Mouse (Mus musculus): ENCODE measurements around the gene Anxa6. TPM values are rescaled to one million over a fixed set of nuclear protein-coding genes. Genes with fewer than 3 reads are reported as not detected.

The Anxa6 gene
- total RNA-seq, 4 experiments from 2014 or later = 85.6 to 95.3 (median 89.4) TPM

DNA sequence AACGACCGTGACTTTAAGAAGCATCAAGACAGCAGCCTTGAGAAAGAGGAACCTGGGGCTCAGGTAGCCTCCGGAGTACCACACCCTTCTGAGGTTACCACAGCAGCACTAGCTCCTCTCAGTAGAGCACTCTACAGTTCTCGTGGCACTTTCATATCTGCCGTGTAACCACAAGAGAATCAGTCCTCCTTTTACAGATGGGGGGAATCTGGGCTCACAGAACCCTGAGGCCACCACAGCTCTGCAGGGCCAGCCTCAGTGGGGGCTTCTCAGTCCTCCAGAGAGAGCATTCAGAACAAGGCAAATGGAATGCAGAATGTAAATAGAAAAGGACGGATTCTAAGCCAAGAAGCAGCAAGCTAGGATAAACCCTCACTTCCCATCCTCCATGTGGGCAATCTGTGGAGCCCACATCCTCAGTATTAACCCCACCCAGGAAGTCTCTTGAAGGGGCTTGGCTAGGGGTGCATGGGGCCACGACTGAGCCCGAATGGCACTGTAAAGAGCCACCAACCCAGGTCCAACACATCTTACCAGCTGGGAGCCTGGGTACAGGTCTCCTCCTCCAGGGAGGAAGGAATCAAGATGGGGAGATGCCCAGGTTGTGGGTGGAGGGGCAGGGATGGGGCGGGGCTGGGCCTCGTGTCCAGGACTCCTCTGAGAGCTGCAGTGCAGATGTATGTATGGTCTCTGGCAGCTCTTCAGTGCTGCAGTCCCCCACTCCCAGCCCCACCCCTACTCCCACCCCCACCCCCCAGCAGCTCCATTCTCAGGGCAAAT, 1.8 kb downstream of the Anxa6 start:
- DNase-seq (ENCODE audit: low spot score in 2 of 2) = no peak

DNA sequence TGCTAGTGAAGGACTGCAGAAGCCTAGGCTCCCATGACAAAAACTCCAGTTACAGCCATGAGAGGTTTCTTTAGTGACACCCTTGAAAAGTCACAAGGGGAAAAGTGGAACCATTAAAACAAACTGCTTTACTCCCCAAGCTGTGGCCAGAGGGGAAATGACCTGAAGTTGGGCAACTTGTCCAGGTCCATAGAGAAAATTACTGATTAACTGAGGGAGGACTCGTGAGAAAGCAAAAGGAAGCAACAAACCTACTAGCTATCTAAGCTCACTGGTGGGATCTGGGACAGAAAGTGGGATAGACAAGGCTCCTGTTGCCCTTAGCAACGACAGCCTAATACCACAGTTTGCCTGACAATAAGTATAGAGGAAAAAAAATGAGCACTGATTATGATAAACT, 4.7 kb downstream of the Anxa6 start:
- no peak for DNase-seq (ENCODE audit: low spot score in 2 of 2)

DNA sequence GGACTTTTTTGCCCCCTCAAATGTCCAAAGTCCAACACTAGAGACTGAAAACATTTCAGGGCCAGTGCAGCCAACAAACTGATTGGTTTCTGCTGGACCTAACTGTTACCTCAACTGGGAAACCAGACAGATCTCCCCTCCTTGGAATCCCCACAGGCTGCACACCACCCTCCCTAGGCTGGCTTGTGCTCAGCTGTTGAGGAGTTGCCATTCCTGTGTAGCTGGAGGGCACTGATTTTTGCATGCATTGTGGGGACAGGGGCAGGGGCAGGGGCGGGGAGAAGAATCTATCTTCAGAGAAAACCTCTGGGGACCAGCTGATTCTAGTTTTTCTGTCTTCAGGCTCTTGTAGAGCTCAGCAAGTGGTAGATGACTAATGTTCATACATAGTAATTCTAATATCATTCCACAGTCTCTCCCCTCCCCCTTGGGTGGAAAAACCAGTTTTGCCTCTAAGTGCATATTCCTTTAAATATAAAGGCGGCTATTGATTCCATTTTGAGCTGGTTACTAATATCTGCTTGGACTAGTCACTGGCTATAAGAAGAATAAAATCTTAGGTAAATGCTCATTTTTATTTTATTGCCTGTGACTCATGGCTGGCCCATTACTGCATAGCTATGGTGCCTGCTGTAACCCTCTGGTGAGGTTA, 5.9 kb downstream of the Anxa6 start:
- DNase-seq (ENCODE audit: low spot score in 2 of 2) = no peak

DNA sequence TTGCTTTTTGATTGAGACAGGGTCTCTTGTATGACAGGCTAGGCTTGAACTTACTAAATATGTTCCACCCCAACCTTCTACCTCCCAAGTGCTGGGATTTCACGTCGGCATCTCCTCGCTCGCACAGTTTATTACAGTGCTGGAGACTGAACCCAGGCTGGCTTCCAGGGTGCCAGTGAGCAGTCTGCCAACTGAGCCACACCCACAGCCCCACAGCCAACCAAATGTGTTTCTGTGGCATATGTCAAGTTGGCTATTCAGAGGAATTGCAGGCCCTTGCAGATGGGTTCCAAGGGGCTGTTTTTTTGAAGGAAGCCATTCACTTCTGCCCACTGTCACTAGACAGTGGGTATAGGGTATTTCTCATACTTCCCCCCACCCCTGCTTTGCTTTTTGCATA, 7.3 kb downstream of the Anxa6 start:
- DNase-seq (ENCODE audit: low spot score in 2 of 2) = peak in 1 of 2 experiments; percentile 45

DNA sequence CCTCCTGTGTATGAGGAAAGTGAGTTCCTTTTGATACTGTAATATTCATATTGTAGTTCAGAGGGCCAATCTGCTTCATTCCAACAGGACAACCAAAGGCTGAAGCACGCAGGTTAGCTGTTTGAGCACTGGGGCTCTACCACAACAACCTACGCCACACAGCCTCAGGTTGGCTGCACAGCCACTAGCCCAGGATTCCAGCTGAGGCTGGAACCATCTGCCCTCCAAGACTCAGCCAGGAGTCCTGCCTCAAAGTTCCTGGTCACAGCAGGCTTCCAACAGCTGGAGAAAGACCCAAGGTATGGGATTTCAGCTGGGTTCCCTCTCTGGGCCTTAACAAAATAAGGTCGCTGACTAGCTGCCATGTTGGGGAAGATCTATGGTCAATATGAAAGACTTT, 9.7 kb downstream of the Anxa6 start:
- DNase-seq (ENCODE audit: low spot score in 2 of 2) = no peak

DNA sequence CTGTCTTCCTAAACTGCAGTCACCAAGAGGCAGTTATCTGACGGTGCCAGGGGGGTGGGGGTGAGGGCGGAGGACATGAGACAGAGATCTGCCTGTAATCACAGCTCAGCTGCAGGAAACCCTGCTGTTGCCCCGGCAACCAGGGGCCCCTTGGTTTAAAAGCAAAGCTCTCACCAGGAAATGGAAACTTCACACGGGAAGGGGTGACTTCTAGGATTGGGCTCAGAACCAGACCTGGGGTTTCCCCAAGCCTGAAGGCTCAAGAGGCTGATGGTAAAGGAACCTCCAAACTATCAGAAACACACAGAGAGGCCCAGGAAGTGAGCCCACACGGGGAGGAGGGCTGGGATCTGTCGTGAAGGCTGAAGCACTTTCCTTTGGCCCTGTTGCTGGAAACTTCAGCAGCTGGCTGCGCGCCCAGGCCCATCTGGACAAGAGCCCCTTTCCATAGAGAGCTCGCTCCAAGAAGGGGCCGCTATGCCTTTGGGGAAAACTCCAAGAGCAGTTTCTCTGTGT, 10.1 kb downstream of the Anxa6 start:
- DNase-seq (ENCODE audit: low spot score in 2 of 2) = peak; percentile 67 to 69

DNA sequence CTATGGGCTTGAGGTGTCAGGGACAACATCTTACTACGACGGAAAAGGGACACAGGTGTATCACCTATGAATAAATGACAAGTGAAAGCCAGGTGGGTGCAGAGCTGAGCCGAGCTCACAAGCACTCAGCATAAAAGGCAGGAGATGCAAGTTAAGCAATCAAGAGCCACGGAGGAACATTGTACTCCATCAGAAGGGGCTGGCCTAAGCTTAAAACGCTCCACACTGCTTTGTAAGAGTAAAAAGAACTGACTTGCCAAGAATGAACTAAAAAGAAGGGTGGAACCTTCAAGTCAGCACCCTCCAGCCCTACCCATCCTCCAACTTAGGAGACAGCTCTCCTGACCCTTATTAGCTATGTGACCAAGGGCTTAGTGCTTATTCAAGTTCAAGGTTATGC, 10.7 kb downstream of the Anxa6 start:
- no peak for DNase-seq (ENCODE audit: low spot score in 2 of 2)

DNA sequence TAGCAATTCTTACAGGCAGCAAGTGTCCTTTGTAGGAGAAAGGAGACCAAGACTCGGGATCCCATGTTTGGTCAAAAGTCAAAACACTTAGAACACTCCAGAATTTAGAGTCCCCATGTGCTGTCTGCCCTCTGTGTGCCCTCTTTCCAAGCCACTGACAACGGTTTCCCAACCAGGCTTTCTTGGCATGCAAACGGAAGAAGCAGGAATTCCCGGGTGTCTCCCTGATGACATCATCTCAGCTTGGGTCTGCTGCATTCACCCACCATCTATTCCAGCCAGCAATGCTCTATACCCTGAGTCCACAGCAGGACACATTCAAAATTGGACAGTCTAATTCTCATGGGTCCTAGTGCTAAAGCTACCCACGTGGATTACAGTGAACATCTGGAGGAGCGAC, 11.4 kb downstream of the Anxa6 start:
- no peak for DNase-seq (ENCODE audit: low spot score in 2 of 2)

DNA sequence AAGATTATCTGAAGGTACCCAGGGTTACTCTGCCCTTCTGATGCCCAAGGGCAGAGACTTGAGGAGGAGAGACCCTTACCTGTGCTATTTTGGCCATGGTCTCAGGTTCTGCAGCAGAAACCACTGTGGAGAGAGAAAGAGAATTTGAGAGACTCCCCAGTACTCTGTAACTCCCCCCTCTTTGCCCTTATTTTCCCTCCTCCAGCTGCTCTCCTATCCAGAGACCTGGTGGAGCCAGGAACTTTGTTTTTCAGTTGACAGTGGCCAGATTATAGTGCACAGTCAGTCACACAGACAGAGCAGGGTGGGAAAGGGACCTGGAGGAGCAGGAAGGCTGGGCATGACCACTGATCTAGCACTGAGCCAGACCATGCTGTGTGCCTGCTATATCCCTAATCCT, 11.8 kb downstream of the Anxa6 start:
- DNase-seq (ENCODE audit: low spot score in 2 of 2) = no peak

DNA sequence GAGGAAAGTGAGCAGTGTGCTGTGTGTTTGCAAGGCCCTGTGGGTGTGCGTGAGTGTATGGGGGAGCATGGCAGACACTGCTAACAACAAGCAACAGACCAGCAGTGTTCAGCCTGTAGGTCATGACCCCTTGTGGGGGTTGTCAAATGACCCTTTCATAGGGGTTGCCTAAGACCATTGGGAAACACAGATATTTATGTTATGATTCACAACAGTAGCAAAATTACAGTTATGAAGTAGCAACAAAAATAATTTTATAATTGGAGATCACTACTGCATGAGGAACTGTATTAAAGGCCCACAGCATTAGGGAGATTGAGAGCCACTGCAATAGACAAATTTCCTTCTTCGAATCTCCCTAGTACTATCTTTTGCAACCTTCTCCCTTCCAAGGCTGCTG, 13.5 kb downstream of the Anxa6 start:
- no peak for DNase-seq (ENCODE audit: low spot score in 2 of 2)

DNA sequence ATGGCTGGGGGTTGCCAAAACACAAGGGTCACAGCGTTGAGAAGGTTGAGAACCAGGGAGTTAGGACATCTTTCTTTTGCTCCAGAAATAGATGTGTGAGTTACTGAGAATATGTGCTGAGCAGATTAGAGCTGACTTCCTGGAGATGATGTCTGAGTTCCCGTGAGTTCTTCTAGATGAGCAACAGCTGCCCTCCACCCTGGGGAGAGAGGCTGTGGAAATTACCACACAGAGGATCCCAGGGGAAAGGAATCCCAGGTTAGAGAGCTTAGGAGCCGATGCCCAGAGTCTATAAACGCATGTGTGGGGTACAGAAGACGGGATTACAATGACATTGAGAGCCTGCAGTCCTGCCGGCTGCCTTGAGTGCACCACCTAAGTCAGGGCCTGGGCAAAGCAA, 15.2 kb downstream of the Anxa6 start:
- DNase-seq (ENCODE audit: low spot score in 2 of 2) = no peak

DNA sequence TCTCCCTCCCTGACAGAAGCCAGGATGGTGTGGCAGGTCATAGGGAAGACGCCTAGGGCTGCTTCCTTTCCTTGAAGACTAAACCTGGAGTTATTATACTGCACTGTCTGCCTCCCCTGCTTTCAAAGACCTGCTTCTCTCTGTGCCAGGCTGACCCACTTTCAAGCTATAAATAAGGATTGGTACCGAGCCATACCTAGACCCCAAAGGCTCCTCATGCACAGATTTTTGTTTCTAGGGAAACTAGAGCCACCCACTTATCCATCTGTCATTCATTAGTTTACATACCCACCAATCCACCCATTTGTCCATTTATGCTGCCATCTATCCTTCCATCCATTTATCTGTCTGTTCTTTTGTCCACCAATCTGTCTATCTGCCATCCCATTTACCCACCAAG, 16.0 kb downstream of the Anxa6 start:
- no peak for DNase-seq (ENCODE audit: low spot score in 2 of 2)

DNA sequence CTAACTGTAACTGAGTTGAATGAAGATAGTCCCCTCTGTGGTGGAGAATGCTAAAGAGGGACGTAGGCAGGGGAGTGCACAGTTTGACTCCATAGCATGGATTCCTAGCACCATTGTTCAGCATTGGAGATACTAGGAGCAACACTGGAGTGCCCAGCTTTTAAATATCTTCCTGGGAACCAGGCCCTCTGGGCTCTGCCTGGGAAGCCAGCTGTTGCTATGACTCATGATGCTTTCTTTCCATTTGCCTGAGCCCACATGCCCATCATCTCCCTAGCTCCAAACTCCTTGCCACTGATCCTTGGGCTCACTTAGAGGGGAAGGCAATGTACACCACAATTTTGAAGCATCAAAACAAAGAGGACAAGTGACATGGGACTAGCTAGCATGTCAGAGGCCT, 16.5 kb downstream of the Anxa6 start:
- no peak for DNase-seq (ENCODE audit: low spot score in 2 of 2)

DNA sequence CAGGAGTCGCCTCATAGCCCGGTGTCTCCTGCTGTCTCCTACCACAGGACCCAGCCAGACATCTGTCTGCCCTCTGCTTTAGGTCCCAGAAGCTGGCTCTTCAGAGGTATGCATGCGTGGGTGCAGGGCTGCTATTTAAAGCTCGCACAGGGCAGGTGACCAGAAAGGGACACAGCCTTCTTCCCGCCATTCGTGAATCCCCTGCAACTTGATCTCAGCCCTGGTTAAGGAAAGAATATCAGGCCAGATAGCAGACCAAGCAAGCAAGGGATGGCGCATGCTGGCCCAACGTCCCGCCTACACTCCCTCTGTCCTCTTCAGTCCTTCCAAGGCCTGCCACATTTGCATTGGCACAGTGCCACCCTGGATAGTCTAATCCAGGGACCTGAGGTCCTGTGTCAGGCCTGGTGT, 17.4 kb downstream of the Anxa6 start:
- DNase-seq (ENCODE audit: low spot score in 2 of 2) = peak in 1 of 2 experiments; percentile 44

DNA sequence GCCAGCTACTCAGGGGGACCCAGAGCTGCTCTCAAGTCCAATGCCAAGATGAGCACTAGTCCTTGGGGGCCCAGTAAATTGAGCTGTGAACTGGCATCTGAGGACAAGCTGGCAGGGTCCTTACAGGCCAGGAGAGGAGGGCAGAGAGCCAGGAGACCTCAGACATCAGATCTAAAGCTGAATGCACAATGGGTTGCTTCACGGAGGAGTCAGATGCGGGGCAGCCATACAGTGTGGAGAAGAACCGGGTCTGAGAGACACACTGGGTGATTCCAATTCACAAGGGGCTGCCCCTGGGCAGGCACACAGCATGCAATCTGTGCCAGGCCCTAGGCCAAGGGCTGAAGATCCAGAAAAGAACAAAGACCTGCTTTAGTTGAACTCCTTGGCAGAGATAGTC, 18.0 kb downstream of the Anxa6 start:
- peak in 1 of 2 experiments; percentile 21 for DNase-seq (ENCODE audit: low spot score in 2 of 2)

DNA sequence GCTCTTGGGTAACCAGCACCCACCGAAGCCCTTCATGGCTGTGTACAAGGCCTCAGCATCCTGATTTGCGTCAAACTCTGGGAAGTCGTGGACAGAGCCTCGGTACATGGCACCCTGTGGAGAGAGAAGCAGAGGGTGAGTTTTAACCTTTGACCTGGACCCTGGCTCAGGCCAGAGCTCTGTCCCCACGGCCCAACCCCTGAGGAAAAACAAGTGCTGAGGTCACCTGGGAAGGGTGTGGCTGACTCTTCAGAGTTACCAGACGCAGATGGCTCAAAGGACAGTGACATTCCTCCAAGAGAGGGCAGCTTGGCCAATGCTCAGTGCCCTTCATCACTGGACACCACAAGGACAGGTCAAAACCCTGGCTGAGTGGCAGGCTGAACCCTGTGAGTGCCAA, 19.4 kb downstream of the Anxa6 start:
- no peak for DNase-seq (ENCODE audit: low spot score in 2 of 2)

DNA sequence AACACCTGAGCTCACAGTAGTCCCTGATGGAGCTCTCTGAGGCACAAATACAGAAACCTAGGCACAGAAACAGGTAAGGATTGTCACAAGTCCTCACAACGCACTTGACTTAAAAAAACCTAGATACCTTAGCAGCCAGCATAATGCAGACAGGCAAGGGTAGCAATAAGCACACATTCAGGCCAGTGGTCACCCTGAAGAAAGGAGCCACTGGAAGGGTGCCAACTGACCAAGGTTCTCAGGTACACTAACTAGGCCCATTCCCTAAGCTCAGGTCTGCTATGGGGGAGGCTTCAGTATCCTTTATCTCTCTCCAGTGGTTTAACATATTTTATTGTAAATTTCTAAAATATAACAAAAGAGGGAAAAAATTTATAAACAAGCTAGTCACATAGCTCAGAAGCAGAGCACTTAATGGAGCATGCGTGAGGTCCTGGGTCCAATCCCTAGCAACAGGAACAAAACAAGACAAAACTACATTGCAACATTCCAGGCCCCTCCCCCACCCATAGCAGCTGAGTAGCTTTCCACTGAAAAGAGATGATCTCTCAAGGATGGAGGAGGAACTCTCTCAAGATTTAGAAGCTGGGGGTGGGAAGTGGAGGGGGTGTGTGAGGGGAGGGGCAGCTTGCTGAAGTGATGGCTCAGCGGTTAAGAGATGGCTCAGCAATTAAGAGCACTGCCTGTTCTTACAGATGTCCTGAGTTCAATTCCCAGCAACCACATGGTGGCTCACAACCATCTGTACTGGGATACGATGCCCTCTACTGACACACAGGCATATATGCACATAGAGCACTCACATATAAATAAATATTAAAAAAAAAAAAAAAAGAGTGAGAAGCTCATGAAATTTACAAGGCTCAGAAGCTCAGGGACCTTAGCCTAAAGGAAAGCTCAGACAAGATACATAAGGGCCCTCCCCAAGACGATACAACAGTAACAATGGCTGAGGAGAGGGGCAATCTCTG, 20.4 kb downstream of the Anxa6 start:
- no peak for DNase-seq (ENCODE audit: low spot score in 2 of 2)

DNA sequence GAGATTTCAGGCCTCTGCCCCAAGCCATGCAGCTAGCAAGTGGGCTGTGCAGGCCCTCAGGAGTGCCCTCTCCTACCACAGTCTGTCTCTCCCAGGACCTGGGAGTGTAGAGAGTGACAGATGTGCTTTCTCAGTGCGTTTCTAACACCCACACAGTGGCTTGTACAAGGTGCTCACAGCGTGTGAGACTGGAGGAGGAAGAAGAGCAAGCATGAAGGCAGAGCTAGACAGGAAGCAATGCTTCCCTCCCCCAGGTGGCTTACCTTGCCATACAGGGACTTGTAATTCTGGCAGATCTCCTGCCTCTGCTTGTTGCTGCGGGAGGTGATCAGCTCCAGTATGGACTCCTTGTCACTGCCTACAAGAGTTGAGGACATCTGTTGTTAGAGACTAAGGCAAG, 21.8 kb downstream of the Anxa6 start:
- no peak for DNase-seq (ENCODE audit: low spot score in 2 of 2)

DNA sequence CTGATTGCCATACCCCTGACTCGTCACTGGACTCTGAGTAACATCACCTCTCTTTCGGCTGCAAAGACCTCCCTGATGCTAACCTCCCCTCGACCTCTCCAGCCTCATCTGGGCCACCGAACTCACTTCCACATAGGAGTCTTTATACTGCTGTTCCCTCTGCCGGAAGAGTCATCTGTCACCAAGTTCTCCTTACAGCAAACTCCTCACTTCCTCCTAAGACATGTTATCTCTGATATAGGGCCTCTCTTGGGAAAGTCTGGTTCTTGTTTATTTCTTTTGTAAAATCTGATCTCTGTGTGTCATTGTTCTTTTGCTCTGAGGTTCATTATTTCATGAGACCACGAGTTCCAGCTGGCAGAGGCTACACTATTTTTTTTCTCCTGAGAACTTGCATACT, 25.0 kb downstream of the Anxa6 start:
- no peak for DNase-seq (ENCODE audit: low spot score in 2 of 2)

DNA sequence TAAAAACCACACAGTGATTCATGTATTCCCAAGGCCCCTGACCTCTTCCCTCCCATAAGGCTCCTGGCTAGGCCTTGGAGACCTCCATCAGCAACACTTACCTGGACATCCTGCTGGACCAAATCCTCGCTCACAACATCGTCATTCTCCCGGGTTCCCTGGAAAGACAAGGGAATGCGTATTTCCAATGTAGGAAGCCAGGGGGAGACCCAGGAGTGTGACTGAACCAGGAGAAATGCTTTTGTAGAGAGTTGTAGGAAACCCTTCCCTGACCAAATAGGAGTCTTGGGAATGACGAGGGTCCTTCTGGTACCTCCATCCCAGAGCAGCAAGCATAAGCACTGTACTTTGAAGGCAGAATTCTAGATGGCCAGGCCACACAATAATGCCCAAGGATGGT, 27.6 kb downstream of the Anxa6 start:
- no peak for DNase-seq (ENCODE audit: low spot score in 2 of 2)

DNA sequence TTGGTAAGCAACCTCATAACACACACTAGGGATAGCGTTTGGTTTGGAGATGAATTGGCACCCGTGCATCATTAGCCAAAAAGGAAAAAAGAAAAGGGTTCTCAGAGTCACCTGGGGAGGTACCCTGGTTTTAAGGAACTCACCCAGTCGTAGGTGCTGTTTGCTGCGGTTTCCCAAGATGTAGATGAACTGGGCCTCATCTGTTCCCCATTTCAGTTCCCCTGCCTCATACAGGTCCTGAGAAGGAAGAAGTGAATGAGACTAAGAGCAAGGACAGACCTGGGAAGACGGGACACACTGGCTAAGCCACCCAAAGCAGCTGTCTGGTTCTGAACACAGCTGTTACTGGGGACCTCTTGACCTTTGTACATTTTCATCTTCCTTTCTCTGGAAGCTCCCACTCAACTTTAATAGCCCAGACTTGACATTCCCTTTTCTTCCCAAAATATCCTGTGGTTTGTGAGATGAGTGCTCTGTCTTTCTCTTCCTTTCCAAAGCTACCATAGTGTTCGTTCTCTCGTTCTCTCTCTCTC, 28.2 kb downstream of the Anxa6 start:
- DNase-seq (ENCODE audit: low spot score in 2 of 2) = no peak

DNA sequence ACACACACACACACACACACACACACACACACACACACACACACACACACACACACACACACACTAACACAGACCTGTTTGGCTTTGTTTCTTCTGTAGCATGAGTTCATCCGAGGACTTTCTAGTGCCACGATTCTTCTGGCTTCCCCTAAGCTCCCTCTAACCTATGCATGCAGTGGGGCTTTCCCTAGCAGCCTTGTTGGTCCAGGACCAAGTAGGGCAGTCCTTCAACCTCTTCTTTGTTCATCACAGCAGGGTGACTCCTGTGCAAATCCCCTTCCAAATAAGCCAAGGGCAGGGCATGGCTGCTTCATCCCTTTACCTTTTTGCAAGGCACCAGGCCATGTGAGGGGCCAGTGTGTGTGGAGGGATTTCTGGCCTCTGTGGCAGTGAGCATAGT, 34.5 kb downstream of the Anxa6 start:
- no peak for DNase-seq (ENCODE audit: low spot score in 2 of 2)
